Mouse (Mus musculus): Measurements from ENCODE around the gene 1700019D03Rik. TPM values are rescaled to one million over a fixed set of nuclear protein-coding genes. Genes with fewer than 3 reads are reported as not detected.

The 1700019D03Rik gene
- total and polyA plus RNA-seq, 3 experiments, result 2.3 to 5.3 TPM; not detected in 1

DNA sequence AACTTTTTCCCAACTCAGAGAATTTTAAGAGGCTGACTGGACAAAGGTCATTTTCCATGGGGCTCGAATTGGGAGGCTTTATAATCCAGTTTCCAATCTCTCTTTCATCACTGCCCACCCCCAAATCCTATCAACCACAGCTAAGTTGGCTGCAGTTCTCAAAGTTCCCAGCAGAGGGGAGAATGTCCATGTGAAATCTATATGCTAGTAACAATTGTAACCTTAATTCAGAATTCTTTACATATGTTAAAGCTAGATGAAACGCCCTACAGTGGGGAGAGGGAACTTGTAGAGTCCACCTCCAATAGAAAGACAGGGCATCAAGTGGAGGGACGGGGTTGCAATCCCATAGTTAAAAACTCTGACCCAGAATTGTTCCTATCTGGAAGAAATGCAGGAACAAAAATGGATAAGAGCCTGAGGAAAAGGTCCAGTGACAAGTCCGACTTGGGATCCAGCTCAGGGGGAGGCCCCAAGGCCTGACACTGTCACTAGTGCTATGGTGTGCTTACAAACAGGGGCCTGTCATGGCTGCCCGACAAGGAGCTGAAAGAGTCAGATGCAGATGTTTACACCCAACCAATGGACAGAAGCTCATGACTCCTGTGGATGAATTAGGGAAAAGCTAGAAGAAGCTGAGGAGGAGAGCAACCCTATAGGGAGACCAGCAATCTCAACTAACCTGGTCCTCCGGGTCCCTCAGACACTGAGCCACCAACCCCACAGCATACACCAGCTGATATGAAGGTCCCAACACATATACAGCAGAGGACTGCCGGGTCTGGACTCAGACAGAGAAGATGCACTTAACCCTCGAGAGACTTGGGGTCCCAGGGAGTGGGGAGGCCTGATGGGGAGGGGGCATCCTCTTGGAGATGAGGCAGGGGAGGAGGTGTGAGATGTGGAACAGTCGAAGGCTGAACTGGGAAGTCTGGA is 33.4 kb upstream of the 1700019D03Rik start:
- TF ChIP-seq POLR2AphosphoS5 (IDR thresholded peaks at IDR 0.05; ENCODE audit: insufficient replicate concordance, low read depth, low read length) (no peak), TAL1 (conservative IDR thresholded peaks at IDR 0.05; ENCODE audit: low read depth, low read length) (no peak), CTCF (IDR thresholded peaks at IDR 0.05; ENCODE audit: low read depth, low read length) (peak; percentile 55), GATA2 (IDR thresholded peaks at IDR 0.05; ENCODE audit: borderline replicate concordance, low read depth, low read length) (no peak), GATA1 (IDR thresholded peaks at IDR 0.05; ENCODE audit: borderline replicate concordance, low read length) (no peak)
- DNase-seq (ENCODE audit: low spot score) (peak; percentile 30), ATAC-seq (ENCODE audit: extremely low read depth, insufficient number of reproducible peaks, low FRiP score, poor library complexity, severe bottlenecking) (no peak)
- no peak overlapping the region for H3K4me3 ChIP-seq (ENCODE audit: low read depth, low read length)
- no peaks in the 10 kb centered on the region for H3K9me3 ChIP-seq (replicated peaks)
- peaks cover 13% of the 10 kb centered on the region; the same call in 1 of the 2 replicates for H3K4me1 ChIP-seq (ENCODE audit: insufficient read depth, low read depth, low read length)
- no peaks in the 10 kb centered on the region for H3K36me3 ChIP-seq (replicated peaks)
- H3K27me3 ChIP-seq (ENCODE audit: insufficient read depth, low read length), result peaks cover 4% of the 10 kb centered on the region; the same call in 1 of the 2 replicates

DNA sequence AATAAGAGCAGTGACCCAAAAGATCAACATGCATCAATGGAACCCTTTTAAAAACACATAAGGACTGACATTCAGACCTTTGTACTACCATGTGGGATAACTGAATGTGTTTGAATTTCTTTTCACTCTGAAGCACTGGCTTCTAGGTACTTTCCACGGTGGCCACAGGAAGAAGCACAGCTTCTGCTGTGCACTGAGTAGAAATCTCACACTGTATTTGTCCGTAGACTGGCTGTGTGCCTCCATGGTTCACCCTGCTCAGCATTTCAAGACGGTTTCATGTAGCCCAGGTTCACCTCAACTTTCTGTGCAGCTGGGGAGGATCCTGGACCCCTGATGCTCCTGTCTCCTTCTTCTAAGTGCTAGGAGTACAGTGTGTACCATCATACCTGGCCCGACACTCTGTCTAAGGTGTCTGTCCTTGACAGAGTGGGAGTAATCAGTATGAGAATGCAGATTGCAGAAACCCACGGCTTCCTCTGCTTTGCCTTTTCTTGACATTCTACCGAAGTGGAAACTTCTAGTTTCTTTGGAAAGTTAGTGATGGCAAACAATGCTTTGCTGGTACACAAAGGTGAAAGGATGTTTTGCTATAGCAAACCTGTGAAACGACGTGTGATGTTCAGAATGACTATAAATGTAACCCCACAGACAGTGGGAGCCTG is 29.9 kb upstream of the 1700019D03Rik start:
- no peak overlapping the region for H3K4me3 ChIP-seq (ENCODE audit: low read depth, low read length)
- H3K27me3 ChIP-seq (ENCODE audit: insufficient read depth, low read length), result peaks cover 4% of the 10 kb centered on the region; the same call in 1 of the 2 replicates
- H3K9me3 ChIP-seq (replicated peaks), result no peaks in the 10 kb centered on the region
- ATAC-seq (ENCODE audit: extremely low read depth, insufficient number of reproducible peaks, low FRiP score, poor library complexity, severe bottlenecking), result no peak
- TF ChIP-seq POLR2AphosphoS5 (IDR thresholded peaks at IDR 0.05; ENCODE audit: insufficient replicate concordance, low read depth, low read length), result no peak
- TF ChIP-seq CTCF (IDR thresholded peaks at IDR 0.05; ENCODE audit: low read depth, low read length), result no peak
- TF ChIP-seq GATA2 (IDR thresholded peaks at IDR 0.05; ENCODE audit: borderline replicate concordance, low read depth, low read length), result no peak
- no peak for TF ChIP-seq GATA1 (IDR thresholded peaks at IDR 0.05; ENCODE audit: borderline replicate concordance, low read length)
- no peak for TF ChIP-seq TAL1 (conservative IDR thresholded peaks at IDR 0.05; ENCODE audit: low read depth, low read length)
- DNase-seq (ENCODE audit: low spot score), result no peak
- H3K4me1 ChIP-seq (ENCODE audit: insufficient read depth, low read depth, low read length), result peaks cover 13% of the 10 kb centered on the region; the same call in 1 of the 2 replicates
- H3K36me3 ChIP-seq (replicated peaks), result no peaks in the 10 kb centered on the region

DNA sequence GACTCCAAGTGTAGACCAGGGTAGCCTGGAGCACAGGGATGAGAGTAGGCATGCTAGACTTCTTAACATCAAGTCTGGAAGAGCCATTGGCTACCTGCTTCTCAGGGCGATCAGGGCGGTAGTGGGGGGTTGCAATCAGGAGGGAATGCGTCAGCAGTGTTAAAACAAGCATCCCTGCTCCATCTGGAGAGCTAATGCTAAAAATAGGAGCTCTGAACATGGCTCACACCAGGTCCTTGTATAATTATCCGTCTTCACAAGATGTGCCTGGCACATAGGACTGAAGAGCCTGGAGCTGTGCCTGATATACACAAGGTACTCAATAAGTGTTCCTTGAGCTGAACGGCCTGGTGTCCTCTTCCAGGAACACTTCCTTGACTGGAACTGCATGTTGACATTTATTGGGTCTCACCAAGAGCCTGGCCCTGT is 17.5 kb upstream of the 1700019D03Rik start:
- no peak for ATAC-seq (ENCODE audit: extremely low read depth, insufficient number of reproducible peaks, low FRiP score, poor library complexity, severe bottlenecking)

DNA sequence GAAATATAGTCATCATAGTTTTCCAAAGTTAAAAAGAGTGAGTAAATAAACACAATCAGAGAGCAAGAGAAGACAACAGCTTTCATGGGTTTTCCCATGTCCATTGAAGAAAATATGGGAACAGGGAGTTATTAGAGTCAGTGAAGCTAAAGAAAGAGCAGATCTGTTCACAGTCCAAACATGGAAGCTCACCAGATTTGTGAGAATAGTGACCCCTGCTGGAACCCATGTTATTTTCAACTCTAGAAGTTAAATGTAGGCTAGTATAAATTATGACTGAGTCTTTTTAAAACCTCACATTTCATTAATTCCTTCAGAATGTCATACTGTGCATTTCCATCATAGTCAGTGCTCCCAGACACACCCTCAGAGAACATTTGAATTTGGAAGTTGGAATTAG is 12.6 kb upstream of the 1700019D03Rik start:
- TF ChIP-seq TAL1 (conservative IDR thresholded peaks at IDR 0.05; ENCODE audit: low read depth, low read length) (no peak), GATA2 (IDR thresholded peaks at IDR 0.05; ENCODE audit: borderline replicate concordance, low read depth, low read length) (no peak), GATA1 (IDR thresholded peaks at IDR 0.05; ENCODE audit: borderline replicate concordance, low read length) (no peak), POLR2AphosphoS5 (IDR thresholded peaks at IDR 0.05; ENCODE audit: insufficient replicate concordance, low read depth, low read length) (no peak), CTCF (IDR thresholded peaks at IDR 0.05; ENCODE audit: low read depth, low read length) (no peak)
- Histone ChIP-seq H3K4me1 (ENCODE audit: insufficient read depth, low read depth, low read length) (no peaks in the 10 kb centered on the region), H3K4me3 (ENCODE audit: low read depth, low read length) (no peak overlapping the region), H3K36me3 (replicated peaks) (no peaks in the 10 kb centered on the region), H3K9me3 (replicated peaks) (no peaks in the 10 kb centered on the region), H3K27me3 (ENCODE audit: insufficient read depth, low read length) (peaks cover 4% of the 10 kb centered on the region; the same call in 1 of the 2 replicates)
- no peak for DNase-seq (ENCODE audit: low spot score)
- no peak for ATAC-seq (ENCODE audit: extremely low read depth, insufficient number of reproducible peaks, low FRiP score, poor library complexity, severe bottlenecking)

More for the DNA sequence above, 17.5 kb upstream of the 1700019D03Rik start:
- TF ChIP-seq TAL1 (conservative IDR thresholded peaks at IDR 0.05; ENCODE audit: low read depth, low read length), result no peak
- no peak for TF ChIP-seq CTCF (IDR thresholded peaks at IDR 0.05; ENCODE audit: low read depth, low read length)
- TF ChIP-seq POLR2AphosphoS5 (IDR thresholded peaks at IDR 0.05; ENCODE audit: insufficient replicate concordance, low read depth, low read length), result no peak
- no peak for TF ChIP-seq GATA2 (IDR thresholded peaks at IDR 0.05; ENCODE audit: borderline replicate concordance, low read depth, low read length)
- no peak for TF ChIP-seq GATA1 (IDR thresholded peaks at IDR 0.05; ENCODE audit: borderline replicate concordance, low read length)
- no peak for DNase-seq (ENCODE audit: low spot score)
- no peaks in the 10 kb centered on the region for H3K4me1 ChIP-seq (ENCODE audit: insufficient read depth, low read depth, low read length)
- no peak overlapping the region for H3K4me3 ChIP-seq (ENCODE audit: low read depth, low read length)
- H3K9me3 ChIP-seq (replicated peaks), result no peaks in the 10 kb centered on the region
- no peaks in the 10 kb centered on the region; the same call in 1 of the 2 replicates for H3K27me3 ChIP-seq (ENCODE audit: insufficient read depth, low read length)
- H3K36me3 ChIP-seq (replicated peaks), result no peaks in the 10 kb centered on the region

DNA sequence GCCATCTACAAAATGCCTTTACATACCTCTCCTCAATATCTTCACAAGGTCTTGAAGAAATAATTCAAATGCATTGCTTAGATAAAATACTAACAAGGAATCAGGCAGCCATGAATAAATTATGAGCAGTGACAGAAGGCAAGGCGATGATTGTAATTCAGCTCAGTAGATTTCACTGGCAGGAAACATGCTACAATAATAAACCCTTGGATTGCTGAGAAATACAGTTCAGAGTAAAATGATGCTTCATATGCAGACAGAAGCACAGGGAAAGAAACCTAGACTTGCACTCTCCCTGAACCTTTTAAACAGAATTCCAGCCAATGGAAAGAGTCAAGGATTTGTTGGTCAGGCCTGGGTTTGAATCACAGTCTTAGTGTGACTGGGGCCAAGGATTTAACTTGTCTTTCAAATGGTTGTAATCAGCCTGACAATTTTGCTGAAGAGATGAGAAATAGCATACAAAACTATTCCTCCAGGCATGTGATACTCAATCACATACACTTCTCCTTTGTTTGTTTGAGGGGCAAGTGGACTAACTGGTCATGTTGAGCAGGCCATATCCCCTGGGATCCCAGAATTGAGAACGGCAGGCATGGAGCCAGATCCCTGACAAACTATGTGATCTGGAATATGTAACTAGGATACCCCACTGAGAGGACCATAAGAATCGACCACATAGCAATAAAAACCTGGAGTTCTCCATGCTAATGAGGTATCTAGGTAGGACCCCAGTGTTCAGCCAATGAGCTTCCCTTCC is 1.1 kb downstream of the 1700019D03Rik start:
- no peaks in the 10 kb centered on the region for H3K9me3 ChIP-seq (replicated peaks)
- ATAC-seq (ENCODE audit: extremely low read depth, insufficient number of reproducible peaks, low FRiP score, poor library complexity, severe bottlenecking) (no peak), DNase-seq (ENCODE audit: low spot score) (no peak)
- no peaks in the 10 kb centered on the region for H3K36me3 ChIP-seq (replicated peaks)
- H3K27me3 ChIP-seq (ENCODE audit: insufficient read depth, low read length), result 0 out of 2 replicates have a peak, but pooled peaks cover 11% of the 10 kb centered on the region
- no peaks in the 10 kb centered on the region for H3K4me1 ChIP-seq (ENCODE audit: insufficient read depth, low read depth, low read length)
- TF ChIP-seq TAL1 (conservative IDR thresholded peaks at IDR 0.05; ENCODE audit: low read depth, low read length) (no peak), POLR2AphosphoS5 (IDR thresholded peaks at IDR 0.05; ENCODE audit: insufficient replicate concordance, low read depth, low read length) (no peak), GATA2 (IDR thresholded peaks at IDR 0.05; ENCODE audit: borderline replicate concordance, low read depth, low read length) (no peak), CTCF (IDR thresholded peaks at IDR 0.05; ENCODE audit: low read depth, low read length) (no peak), GATA1 (IDR thresholded peaks at IDR 0.05; ENCODE audit: borderline replicate concordance, low read length) (no peak)
- H3K4me3 ChIP-seq (ENCODE audit: low read depth, low read length), result no peak overlapping the region

Data from G1E (cell line).